Mouse (Mus musculus) bone marrow macrophage, adult 2 months (primary cell): ENCODE measurements around the gene Odf2l. TPM values are rescaled to one million over a fixed set of nuclear protein-coding genes. Genes with fewer than 3 reads are reported as not detected.

ENCODE experiments used
- H3K27ac ChIP-seq: 2 replicates; pipeline ENCODE4 v1.5.1; 2012; ENCODE audit warnings: low read depth, low read length; ENCODE audit not compliant: insufficient read depth
- H3K4me1 ChIP-seq: 2 replicates; pipeline ENCODE4 v1.6.1; 2012; ENCODE audit warnings: low read length; ENCODE audit not compliant: control insufficient read depth, insufficient read depth
- H3K4me3 ChIP-seq: 2 replicates; pipeline ENCODE4 v1.5.1; 2012; ENCODE audit warnings: mild to moderate bottlenecking, low read length, moderate library complexity; ENCODE audit not compliant: insufficient read depth
- CTCF ChIP-seq: IDR thresholded peaks from 2 replicates; pipeline ENCODE4 v1.5.1; 2012; ENCODE audit warnings: low read depth, mild to moderate bottlenecking, low read length, moderate library complexity
- POLR2A ChIP-seq: IDR thresholded peaks from 2 replicates; pipeline ENCODE4 v1.6.1; 2012; ENCODE audit warnings: mild to moderate bottlenecking, low read depth, low read length, borderline replicate concordance
- polyA plus RNA-seq: library from polyadenylated mRNA; stranded (reverse); fragments of >200 nt; gene quantifications from 2 replicates; pipeline ENCODE4 v1.2.4, GENCODE M21; 2012; ENCODE audit not compliant: missing spikeins, insufficient read depth, insufficient read length

Odf2l gene
- polyA plus RNA-seq, 1 experiment, result 15.0 TPM

DNA sequence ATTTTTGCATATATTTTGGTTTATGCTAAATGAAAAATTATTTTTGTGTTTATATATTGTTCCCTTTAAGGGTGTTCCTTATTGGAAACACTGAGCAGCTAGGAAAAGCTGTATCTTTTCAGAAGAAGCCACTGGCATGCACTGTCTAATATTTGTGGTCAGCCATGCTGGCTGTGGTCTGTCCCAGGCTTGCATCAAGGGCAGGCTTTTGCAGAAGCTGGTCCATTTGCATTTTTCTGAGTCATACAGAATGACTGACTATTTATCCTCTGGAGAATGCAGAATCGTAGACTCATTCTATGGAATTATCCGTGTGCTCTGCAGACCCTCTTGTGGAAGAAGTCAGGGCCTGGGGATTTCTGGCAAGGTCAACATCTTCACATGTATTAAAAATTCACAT is 79.7 kb downstream of the Odf2l start:
- Histone ChIP-seq H3K27ac (no peak overlapping the region), H3K4me1 (no peaks in the 10 kb centered on the region), H3K4me3 (no peak overlapping the region)
- no peak for TF ChIP-seq CTCF
- TF ChIP-seq POLR2A, result no peak

Other genes starting within 250 kb of the Odf2l start
- not detected in 2 replicates for gene Clca4b, start 186.1 kb upstream of the Odf2l start, polyA plus RNA-seq
- gene Clca4a, start 143.5 kb upstream of the Odf2l start, polyA plus RNA-seq, result not detected in 2 replicates
- not detected in 2 replicates for gene Clca1, start 85.8 kb upstream of the Odf2l start, polyA plus RNA-seq
- not detected in 2 replicates for gene Clca2, start 19.1 kb upstream of the Odf2l start, polyA plus RNA-seq
- not detected in 2 replicates for gene Col24a1, start 173.9 kb downstream of the Odf2l start, polyA plus RNA-seq